Mouse (Mus musculus) embryo, embryonic 10 days (tissue): ENCODE results near the gene Dad1.

Experiments used
- DNase-seq: peaks from one replicate; pipeline ENCODE4 v3.0.0-alpha.2; 2015; ENCODE audit warnings: low spot score

Gene Dad1

GRCm38 (mm10) chr14:54253741-54254291, at the start of gene Dad1, which contains the start of gene Abhd4:
Dad1 (minus strand) TSS chr14:54254104.
Abhd4 (plus strand) TSS chr14:54254188.
- DNase-seq: peak; percentile 99

GRCm38 (mm10) chr14:54300676-54301075, 46.8 kb upstream of the Dad1 start:
- DNase-seq: no peak

DNA sequence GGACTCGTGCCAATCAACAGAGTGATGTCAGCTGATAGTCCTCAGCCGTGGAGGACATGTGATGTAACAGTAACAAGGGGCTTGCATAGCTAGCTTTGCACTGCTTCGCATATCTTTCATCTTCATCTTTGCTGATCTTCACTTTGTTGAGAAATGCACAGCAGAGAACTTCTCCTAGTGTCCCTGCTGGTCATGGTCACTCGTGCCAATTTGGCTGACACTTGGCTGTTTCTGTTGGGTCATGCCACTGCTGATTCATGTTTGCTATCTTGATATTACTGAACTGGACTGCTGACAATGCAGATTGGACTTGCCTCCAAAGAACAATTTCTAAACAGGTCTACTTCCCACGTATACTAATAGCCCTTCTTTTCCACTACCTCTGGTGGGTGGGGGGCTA, 46.2 kb upstream of the Dad1 start:
- DNase-seq: no peak

GRCm38 (mm10) chr14:54284839-54285238, 30.9 kb upstream of the Dad1 start, which contains the start of gene Olfr49:
Olfr49 (minus strand) TSS chr14:54284939.
- no peak for DNase-seq

- DNase-seq: no peak
Observed at GRCm38 (mm10) chr14:54276446-54276845, 22.5 kb upstream of the Dad1 start.

GRCm38 (mm10) chr14:54272696-54273095, 18.8 kb upstream of the Dad1 start:
- DNase-seq: no peak

- no peak for DNase-seq
Observed at GRCm38 (mm10) chr14:54271976-54272606, 18.2 kb upstream of the Dad1 start.

GRCm38 (mm10) chr14:54270413-54270812, 16.5 kb upstream of the Dad1 start:
- no peak for DNase-seq

- DNase-seq: no peak
Observed at GRCm38 (mm10) chr14:54269566-54269965, 15.7 kb upstream of the Dad1 start.

- DNase-seq: no peak
Observed at GRCm38 (mm10) chr14:54267966-54268365, 14.1 kb upstream of the Dad1 start.

- DNase-seq: no peak
Observed at GRCm38 (mm10) chr14:54265951-54266350, 12.0 kb upstream of the Dad1 start.

- DNase-seq: no peak
Observed at GRCm38 (mm10) chr14:54265093-54265492, 11.2 kb upstream of the Dad1 start.

GRCm38 (mm10) chr14:54264231-54264630, 10.3 kb upstream of the Dad1 start:
- DNase-seq: no peak

DNA sequence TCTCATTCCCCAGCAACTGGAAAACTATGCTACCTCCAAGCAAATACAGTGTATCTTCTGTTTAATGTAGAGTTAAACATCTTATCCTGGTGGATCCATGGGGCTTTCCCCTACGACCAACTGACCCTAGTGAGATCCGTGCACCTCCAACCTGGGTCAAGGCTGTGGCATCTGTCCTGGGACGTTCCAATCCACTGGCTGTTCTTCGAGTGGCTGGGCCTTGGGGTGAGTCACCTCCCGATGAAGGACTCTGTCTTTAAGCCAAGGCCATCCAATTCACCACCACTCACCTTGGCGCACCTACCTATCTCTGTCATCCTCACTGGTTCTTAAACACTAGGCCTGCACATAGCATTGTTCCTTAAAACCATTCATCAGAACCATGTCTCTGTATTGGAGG, 9.2 kb upstream of the Dad1 start:
- DNase-seq: no peak

GRCm38 (mm10) chr14:54262622-54263021, 8.7 kb upstream of the Dad1 start:
- no peak for DNase-seq

DNA sequence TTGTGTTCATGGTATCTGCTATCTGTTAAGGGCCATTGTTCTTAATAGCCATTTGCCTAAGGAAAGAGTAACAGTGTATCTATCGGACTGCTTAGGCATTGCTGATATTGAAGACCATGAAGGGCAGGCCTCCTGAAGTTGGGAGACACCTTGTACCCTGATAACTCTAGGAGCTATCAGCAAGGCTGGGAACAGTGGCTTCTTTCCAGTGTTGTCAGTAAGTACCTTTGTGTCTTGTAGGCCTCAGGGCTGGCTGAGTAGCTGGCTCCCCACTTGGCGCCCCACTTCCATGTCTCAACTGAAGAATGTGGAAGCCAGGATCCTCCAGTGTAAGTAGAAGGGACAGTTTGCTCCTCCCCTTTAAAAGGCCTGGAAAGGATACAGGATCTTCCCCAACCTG, 7.5 kb upstream of the Dad1 start:
- no peak for DNase-seq

GRCm38 (mm10) chr14:54260196-54260595, 6.3 kb upstream of the Dad1 start:
- no peak for DNase-seq

GRCm38 (mm10) chr14:54259722-54260085, 5.8 kb upstream of the Dad1 start:
- DNase-seq: no peak

- peak; percentile 91 for DNase-seq
Observed at GRCm38 (mm10) chr14:54259003-54259721, 5.3 kb upstream of the Dad1 start.

DNA sequence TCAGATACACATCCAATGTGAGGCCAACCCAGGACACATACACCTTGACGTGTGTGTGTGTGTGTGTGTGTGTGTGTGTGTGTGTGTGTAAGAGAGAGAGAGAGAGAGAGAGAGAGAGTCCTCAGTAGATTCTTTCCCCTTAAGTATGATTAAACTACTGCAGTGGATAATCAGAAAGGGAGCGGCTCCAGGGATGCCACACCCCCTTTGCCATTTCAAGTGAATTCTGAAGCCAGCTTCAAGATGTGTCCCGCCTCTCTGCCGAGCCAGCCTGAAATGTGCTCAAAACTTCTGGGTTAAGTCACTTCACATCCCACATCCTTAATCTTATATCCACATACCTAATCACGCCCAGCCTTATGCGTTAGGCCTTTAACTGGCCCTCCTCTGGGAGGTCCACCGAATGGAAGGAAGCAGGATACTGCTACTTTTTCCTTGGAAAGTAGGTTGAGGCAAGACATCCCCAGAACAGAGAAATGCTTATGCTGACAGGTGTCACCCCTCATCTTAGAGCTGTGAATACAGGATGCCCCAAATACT, 4.3 kb upstream of the Dad1 start:
- no peak for DNase-seq

GRCm38 (mm10) chr14:54254670-54255202, 832 bp upstream of the Dad1 start:
- DNase-seq: no peak

GRCm38 (mm10) chr14:54250122-54250521, 3.8 kb downstream of the Dad1 start:
- no peak for DNase-seq

GRCm38 (mm10) chr14:54249326-54249725, 4.6 kb downstream of the Dad1 start:
- DNase-seq: peak; percentile 12
